Comparison of ENCODE assay signal across 13 mouse cellular contexts in the genomic region with DNA sequence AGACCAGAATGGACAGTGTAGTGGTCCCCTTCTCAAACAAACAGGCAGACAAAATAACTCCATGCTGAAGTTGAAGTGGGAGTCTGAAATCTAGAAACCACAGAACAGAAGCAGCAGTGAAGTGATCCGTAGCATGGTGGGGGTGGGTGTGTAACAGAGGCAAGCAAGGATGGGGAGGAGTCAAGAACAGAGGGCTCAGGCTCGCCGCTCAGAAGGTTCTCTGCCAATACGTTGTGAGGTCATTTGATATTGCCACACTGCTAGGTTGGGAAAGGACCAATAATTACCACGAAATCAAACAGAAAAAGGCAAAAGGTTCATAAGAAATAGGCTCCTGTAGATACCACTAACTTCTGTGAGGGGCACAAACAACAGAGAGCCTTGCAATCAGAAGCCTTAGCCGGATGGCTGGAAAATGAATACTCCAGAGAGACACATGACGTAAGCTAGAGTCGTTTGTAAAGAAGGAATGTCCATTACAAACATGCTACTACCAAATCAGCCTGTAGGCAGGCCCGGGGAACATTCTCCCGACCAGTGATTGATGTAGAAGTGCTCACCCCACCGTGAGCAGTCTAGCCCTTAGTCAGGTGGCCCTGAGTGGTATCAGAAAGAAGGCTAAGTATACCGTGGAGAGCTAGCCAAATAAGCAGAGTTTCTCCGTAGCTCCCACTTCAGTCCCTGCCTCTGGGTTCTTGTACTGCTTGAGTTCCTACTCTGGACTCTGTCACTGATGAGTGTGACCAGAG. TPM values are rescaled to one million over a fixed set of nuclear protein-coding genes. Genes with fewer than 3 reads are reported as not detected.
DNase-seq lines count a peak whose midpoint lies in the region; ATAC-seq lines count a peak whose summit lies in the region.
"Had no signal": no experiment of that assay in that cellular context is flagged by ENCODE, and none has a peak within 500 bp of the region (broad histone marks: within the 10 kb centered on the region; RNA-seq: fewer than 3 reads in every experiment).

No protein-coding gene starts in this region.

- H3K4me3 ChIP-seq in embryonic facial prominence, embryonic 14.5 days (ENCODE audit: low read depth, low read length), result no peak overlapping the region
- H3K4me3 ChIP-seq in embryonic facial prominence, embryonic 10.5 days, result no peak overlapping the region
- H3K4me3 ChIP-seq in kidney, embryonic 16.5 days (ENCODE audit: low read length), result no peak overlapping the region
- no peak overlapping the region for H3K4me3 ChIP-seq in brown adipose tissue, adult 24 weeks (ENCODE audit: insufficient read depth, low read depth, low read length)
- no peak overlapping the region for H3K4me3 ChIP-seq in midbrain, embryonic 15.5 days
- H3K4me3 ChIP-seq: erythroblast, embryonic 14.5 days; liver, embryonic 15.5 days had no signal

- 49% methylated on average over 13 of the region's 13 CpGs for WGBS in embryonic facial prominence, embryonic 14.5 days
- WGBS in embryonic facial prominence, embryonic 10.5 days, result 76% methylated on average over 13 of the region's 13 CpGs
- WGBS in kidney, embryonic 16.5 days, result 42% methylated on average over 13 of the region's 13 CpGs
- 74% methylated on average over 13 of the region's 13 CpGs for WGBS in midbrain, embryonic 15.5 days

- H3K27ac ChIP-seq in embryonic facial prominence, embryonic 14.5 days (replicated peaks; ENCODE audit: low read depth, low read length), result no peak overlapping the region
- no peak overlapping the region for H3K27ac ChIP-seq in embryonic facial prominence, embryonic 10.5 days (replicated peaks)
- H3K27ac ChIP-seq in kidney, embryonic 16.5 days (ENCODE audit: low read length), result no peak overlapping the region
- H3K27ac ChIP-seq in brown adipose tissue, adult 24 weeks (replicated peaks; ENCODE audit: low read depth, low read length), result peak overlapping the region; percentile 12; the same call in 1 of the 2 replicates
- no peak overlapping the region for H3K27ac ChIP-seq in midbrain, embryonic 15.5 days
- H3K27ac ChIP-seq: liver, embryonic 15.5 days had no signal

- no peaks in the 10 kb centered on the region; the same call in 1 of the 2 replicates for H3K27me3 ChIP-seq in embryonic facial prominence, embryonic 14.5 days (replicated peaks; ENCODE audit: control insufficient read depth, insufficient read depth, low read length)
- H3K27me3 ChIP-seq in embryonic facial prominence, embryonic 10.5 days (replicated peaks; ENCODE audit: low read depth, poor library complexity, severe bottlenecking), result peaks cover 55% of the 10 kb centered on the region
- H3K27me3 ChIP-seq in kidney, embryonic 16.5 days (ENCODE audit: insufficient read depth, low read length), result no peaks in the 10 kb centered on the region
- no peaks in the 10 kb centered on the region for H3K27me3 ChIP-seq in midbrain, embryonic 15.5 days (replicated peaks)
- H3K27me3 ChIP-seq: liver, embryonic 15.5 days had no signal

- no peak overlapping the region for H3K9ac ChIP-seq in embryonic facial prominence, embryonic 14.5 days (ENCODE audit: low read depth, low read length)
- H3K9ac ChIP-seq in kidney, embryonic 16.5 days (replicated peaks; ENCODE audit: low read length), result no peak overlapping the region
- no peak overlapping the region for H3K9ac ChIP-seq in midbrain, embryonic 15.5 days
- H3K9ac ChIP-seq: liver, embryonic 15.5 days had no signal

- DNase-seq in embryonic facial prominence, embryonic 14.5 days (ENCODE audit: low spot score), result no peak
- DNase-seq in embryonic facial prominence, embryonic 10.5 days (ENCODE audit: low spot score), result no peak
- no peak for DNase-seq in kidney, postnatal 14 days
- no peak for DNase-seq in embryo, embryonic 10.5 days (ENCODE audit: low spot score)
- DNase-seq: right cerebral cortex, postnatal 25 days had no signal

- H3K36me3 ChIP-seq in embryonic facial prominence, embryonic 14.5 days (ENCODE audit: control insufficient read depth, insufficient read depth, low read length), result no peaks in the 10 kb centered on the region
- no peaks in the 10 kb centered on the region for H3K36me3 ChIP-seq in embryonic facial prominence, embryonic 10.5 days (replicated peaks)
- H3K36me3 ChIP-seq in kidney, embryonic 16.5 days (ENCODE audit: insufficient read depth, low read length), result no peaks in the 10 kb centered on the region
- peaks cover 8% of the 10 kb centered on the region for H3K36me3 ChIP-seq in midbrain, embryonic 15.5 days (replicated peaks)
- H3K36me3 ChIP-seq: liver, embryonic 15.5 days had no signal

- H3K4me1 ChIP-seq in embryonic facial prominence, embryonic 14.5 days (ENCODE audit: control insufficient read depth, insufficient read depth, low read length), result peaks cover 8% of the 10 kb centered on the region; the same call in 1 of the 2 replicates
- H3K4me1 ChIP-seq in embryonic facial prominence, embryonic 10.5 days, result peaks cover 8% of the 10 kb centered on the region
- 0 out of 2 replicates have a peak, but pooled peaks cover 3% of the 10 kb centered on the region for H3K4me1 ChIP-seq in kidney, embryonic 16.5 days (ENCODE audit: insufficient read depth, low read length)
- H3K4me1 ChIP-seq in brown adipose tissue, adult 24 weeks (ENCODE audit: control insufficient read depth, insufficient read depth, insufficient read length, low read length), result peaks cover 3% of the 10 kb centered on the region
- no peaks in the 10 kb centered on the region for H3K4me1 ChIP-seq in midbrain, embryonic 15.5 days

- ATAC-seq in embryonic facial prominence, embryonic 14.5 days (ENCODE audit: low read depth), result 0 out of 2 replicates have a peak, but pooled peaks have one; percentile 47
- ATAC-seq in kidney, embryonic 16.5 days (ENCODE audit: low FRiP score, low TSS enrichment), result peak; percentile 79
- peak; percentile 30; the same call in 1 of the 2 replicates for ATAC-seq in megakaryocyte, adult 5-6 weeks (ENCODE audit: poor library complexity, severe bottlenecking)
- ATAC-seq in midbrain, embryonic 15.5 days (replicated peaks), result no peak
- ATAC-seq: CD4-positive, CD25-positive, alpha-beta regulatory T cell, adult 4 months; inflammation-experienced regulatory T-cells, adult 6 months had no signal

- no peaks in the 10 kb centered on the region for H3K9me3 ChIP-seq in embryonic facial prominence, embryonic 14.5 days (ENCODE audit: control insufficient read depth, low read length)
- no peaks in the 10 kb centered on the region for H3K9me3 ChIP-seq in embryonic facial prominence, embryonic 10.5 days
- no peaks in the 10 kb centered on the region for H3K9me3 ChIP-seq in kidney, embryonic 16.5 days (ENCODE audit: low read length)
- no peaks in the 10 kb centered on the region for H3K9me3 ChIP-seq in midbrain, embryonic 15.5 days
- H3K9me3 ChIP-seq: liver, embryonic 15.5 days had no signal

- no peak overlapping the region for H3K4me2 ChIP-seq in embryonic facial prominence, embryonic 14.5 days (ENCODE audit: low read depth, low read length)
- H3K4me2 ChIP-seq in kidney, embryonic 16.5 days (replicated peaks; ENCODE audit: low read depth, low read length), result no peak overlapping the region
- no peak overlapping the region for H3K4me2 ChIP-seq in midbrain, embryonic 15.5 days
- H3K4me2 ChIP-seq: liver, embryonic 15.5 days had no signal

RNA-seq across cellular contexts. Expression of a gene that starts 52.3 kb away (rescaled TPM):
- polyA plus RNA-seq in embryonic facial prominence, embryonic 14.5 days (2014; fragmentation: Nextera tagmentation; extraction: Ambion mirVana), result 66.8 and 71.4 TPM in 2 replicates
- 53.6 and 54.1 TPM in 2 replicates for polyA plus RNA-seq in embryonic facial prominence, embryonic 10.5 days (2016; fragmentation: Nextera tagmentation; extraction: Ambion mirVana)
- 35.6 and 45.3 TPM in 2 replicates for polyA plus RNA-seq in kidney, embryonic 16.5 days (2015; fragmentation: Nextera tagmentation; extraction: Ambion mirVana)
- polyA plus RNA-seq in brown adipose tissue, adult 24 weeks (2012; ENCODE audit: insufficient read depth, insufficient read length, missing spikeins), result 29.5 and 36.8 TPM in 2 replicates
- 38.6 and 43.8 TPM in 2 replicates for total RNA-seq in megakaryocyte, adult 5-6 weeks (2015)
- 44.7 TPM in 2 replicates for total RNA-seq in megakaryocyte, adult 5-6 weeks (2017)
- 37.3 and 40.2 TPM in 2 replicates for polyA plus RNA-seq in midbrain, embryonic 15.5 days (2015; fragmentation: Nextera tagmentation; extraction: Ambion mirVana)
